Mouse (Mus musculus): ENCODE data around the gene Rhox13.

The Rhox13 gene

GRCm38 (mm10) chrX:38120982-38121381 is at the start of gene Rhox13:
TSS of gene Rhox13 (plus strand) at chrX:38121219.
- no peak for DNase-seq (ENCODE audit: low spot score)

DNA sequence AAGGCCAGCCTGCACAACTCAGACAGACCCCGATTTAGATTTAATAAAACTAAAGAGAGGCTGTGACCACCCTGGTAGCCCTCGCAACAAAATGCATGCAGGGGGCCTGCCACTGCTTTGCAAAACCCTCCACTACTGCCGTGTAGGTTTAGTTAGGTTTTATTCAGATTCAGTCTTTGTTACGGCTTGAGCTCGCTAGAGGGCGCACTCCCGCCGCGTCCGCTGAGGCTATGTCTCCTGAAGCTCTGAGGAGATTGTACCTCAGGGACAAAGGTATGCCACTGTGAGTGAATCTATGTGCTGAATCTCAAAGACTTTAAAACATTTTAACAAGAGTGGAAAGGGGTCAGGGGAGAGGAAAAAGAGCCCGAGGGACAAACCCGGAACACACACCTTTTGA is 36.8 kb upstream of the Rhox13 start:
- no peak for DNase-seq (ENCODE audit: low spot score)

DNA sequence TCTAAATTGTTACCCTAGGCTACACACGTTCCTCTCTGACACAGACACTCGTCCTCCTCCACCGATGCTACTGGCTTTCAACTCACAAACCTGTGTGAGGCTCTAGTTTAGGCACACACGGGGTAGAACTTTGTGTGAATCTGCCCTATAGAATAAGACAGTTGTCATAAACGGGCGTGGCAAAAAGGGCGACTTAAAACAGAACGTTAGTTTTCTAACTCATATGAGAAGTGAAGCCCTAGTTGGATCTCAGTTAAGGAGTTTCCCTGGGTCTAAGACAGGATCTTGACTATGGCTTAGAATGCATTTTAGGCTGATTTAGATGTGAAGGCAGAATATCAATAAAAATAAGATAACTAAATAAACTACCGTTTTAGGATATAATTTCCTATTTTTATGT is 36.0 kb upstream of the Rhox13 start, which contains the start of gene Rhox11:
Gene Rhox11, minus strand, starts transcription at position 101 of the 400 bp plus-strand sequence.
- no peak for DNase-seq (ENCODE audit: low spot score)

DNA sequence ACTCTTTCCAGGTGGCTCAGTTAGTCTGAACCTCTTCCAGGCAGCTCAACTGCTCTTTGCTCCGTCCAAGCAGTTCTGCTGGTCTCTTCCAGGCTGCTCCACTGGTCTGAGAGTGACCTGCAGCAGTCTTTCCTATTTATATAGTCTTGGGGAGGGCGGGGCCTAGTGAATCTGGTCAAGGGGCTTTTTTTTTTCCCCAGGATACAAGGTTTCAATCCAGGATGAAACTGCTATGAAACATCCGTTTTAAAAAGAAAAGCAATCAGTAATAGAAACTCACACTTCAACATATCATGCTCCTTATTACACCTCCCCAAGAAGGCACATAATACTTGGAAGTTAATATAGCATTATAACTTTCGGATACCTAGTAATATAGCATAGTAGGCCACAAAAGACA is 10.2 kb upstream of the Rhox13 start, which contains the start of gene Rhox12:
Gene Rhox12, minus strand, starts transcription at position 101 of the 400 bp plus-strand sequence.
- DNase-seq (ENCODE audit: low spot score) = no peak

DNA sequence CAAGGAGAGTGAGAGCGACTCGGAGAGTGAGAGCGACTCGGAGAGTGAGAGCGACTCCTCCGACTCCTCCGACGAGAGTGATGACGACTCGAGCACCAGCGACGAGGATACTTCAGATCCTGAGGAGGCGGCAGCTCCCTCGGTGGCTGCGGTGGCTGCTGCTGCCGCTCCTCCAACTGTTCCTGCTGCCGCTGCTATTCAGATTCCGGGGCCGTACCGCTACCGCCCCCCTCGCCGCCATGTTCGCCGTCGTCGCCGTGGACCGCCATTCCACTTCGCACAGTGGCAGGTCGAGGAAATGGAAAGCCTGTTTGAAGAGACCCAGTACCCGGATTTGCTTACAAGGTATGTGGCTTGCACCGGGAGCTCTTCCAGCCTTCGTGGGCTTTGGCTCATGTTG is 459 bp downstream of the Rhox13 start:
- no peak for DNase-seq (ENCODE audit: low spot score)

GRCm38 (mm10) chrX:38159097-38159496 is 38.1 kb downstream of the Rhox13 start:
- no peak for DNase-seq (ENCODE audit: low spot score)

- no peak for DNase-seq (ENCODE audit: low spot score)
Measured at GRCm38 (mm10) chrX:38165315-38165714, 44.3 kb downstream of the Rhox13 start.

DNA sequence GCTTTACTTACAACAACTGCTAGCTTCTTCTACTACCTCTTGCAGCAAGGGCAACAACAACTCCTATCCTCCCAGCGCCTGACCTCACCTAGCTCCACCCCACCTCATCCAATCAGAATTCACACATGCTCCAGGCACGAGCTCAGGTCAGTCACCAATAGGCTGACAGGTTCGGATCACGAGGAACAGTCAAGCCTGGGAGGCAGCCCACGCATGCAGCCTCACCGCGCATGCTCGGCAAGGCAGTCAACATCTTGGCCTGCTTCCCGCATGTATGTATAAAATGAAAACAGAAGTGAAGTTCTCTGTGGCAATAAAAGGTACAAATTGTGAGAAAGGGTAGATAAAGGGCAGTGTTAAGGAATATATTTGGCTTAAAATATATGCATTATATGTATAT is 45.0 kb downstream of the Rhox13 start:
- no peak for DNase-seq (ENCODE audit: low spot score)

- no peak for DNase-seq (ENCODE audit: low spot score)
Measured at GRCm38 (mm10) chrX:38166592-38166991, 45.6 kb downstream of the Rhox13 start.

All from left cerebral cortex, adult 11 months (tissue).